Mouse (Mus musculus) embryonic facial prominence, embryonic 12.5 days (tissue): ENCODE results near the gene Sfn. TPM values are rescaled to one million over a fixed set of nuclear protein-coding genes. Genes with fewer than 3 reads are reported as not detected.

Experiments
- ATAC-seq: fragments of 200-750 bp; cut with Nextera tagmentation; 2 replicates; pipeline ENCODE4 v1.8.0; 2017; ENCODE audit not compliant: insufficient number of reproducible peaks, insufficient read depth, low FRiP score, low TSS enrichment
- H3K27ac ChIP-seq: fragments of 300-500 bp; sonication (generic); 2 replicates; pipeline ENCODE4 v1.5.1; 2016; ENCODE audit warnings: mild to moderate bottlenecking
- H3K27me3 ChIP-seq: fragments of 300-500 bp; sonication (generic); 2 replicates; pipeline ENCODE4 v1.6.1; 2016; ENCODE audit warnings: mild to moderate bottlenecking, moderate library complexity
- H3K36me3 ChIP-seq: fragments of 300-500 bp; sonication (generic); 2 replicates; pipeline ENCODE4 v1.6.1; 2016; ENCODE audit warnings: mild to moderate bottlenecking
- H3K4me1 ChIP-seq: fragments of 300-500 bp; sonication (generic); 2 replicates; pipeline ENCODE4 v1.6.1; 2016
- H3K4me2 ChIP-seq: fragments of 300-500 bp; sonication (generic); replicated peaks from 2 replicates; pipeline ENCODE4 v1.6.1; 2016; ENCODE audit warnings: mild to moderate bottlenecking, moderate library complexity
- H3K4me3 ChIP-seq: fragments of 300-500 bp; sonication (generic); 2 replicates; pipeline ENCODE4 v1.5.1; 2016; ENCODE audit warnings: mild to moderate bottlenecking
- H3K9ac ChIP-seq: fragments of 300-500 bp; sonication (generic); 2 replicates; pipeline ENCODE4 v1.6.1; 2016; ENCODE audit warnings: mild to moderate bottlenecking, moderate library complexity
- H3K9me3 ChIP-seq: fragments of 300-500 bp; sonication (generic); 2 replicates; pipeline ENCODE4 v1.6.1; 2016; ENCODE audit warnings: mild to moderate bottlenecking, moderate library complexity
- WGBS: fragments of 180-500 bp; shearing (Covaris S2); methylation state at CpG from one replicate; pipeline ENCODE4 v1.1.7; 2016; 5-methylcytosine and 5-hydroxymethylcytosine counted together
- microRNA-seq: library from miRNA; unstranded; fragments of <30 nt; microRNA quantifications from one replicate; pipeline ENCODE4, GENCODE M21; 2017
- polyA plus RNA-seq: library from polyadenylated mRNA; unstranded; fragments of >200 nt; fragmentation: Nextera tagmentation; extraction: Ambion mirVana; gene quantifications from 2 replicates; pipeline ENCODE4 v1.2.1, GENCODE M21; 2016

Gene Sfn
- polyA plus RNA-seq, 1 experiment from 2014 or later: 44.4 TPM

GRCm38 (mm10) chr4:133552768-133553447 lies 49.1 kb downstream of the Sfn start, which contains the start of gene Nr0b2:
Nr0b2 (plus strand) TSS chr4:133553376.
- H3K36me3 ChIP-seq: no peaks in the 10 kb centered on the region
- no peak within 1 kb of the TSS for H3K27ac ChIP-seq
- no peaks in the 10 kb centered on the region for H3K9me3 ChIP-seq
- no peaks in the 10 kb centered on the region for H3K4me1 ChIP-seq
- 69% methylated on average over 10 of the region's 10 CpGs for WGBS
- no peak within 1 kb of the TSS for H3K4me3 ChIP-seq
- no peak within 1 kb of the TSS for H3K9ac ChIP-seq
- H3K27me3 ChIP-seq: peaks cover 14% of the 10 kb centered on the region; the same call in 1 of the 2 replicates
- no peak within 1 kb of the TSS for H3K4me2 ChIP-seq
- no peak for ATAC-seq

- Histone ChIP-seq H3K27me3 (peaks cover 14% of the 10 kb centered on the region; the same call in 1 of the 2 replicates), H3K9me3 (no peaks in the 10 kb centered on the region), H3K36me3 (no peaks in the 10 kb centered on the region), H3K4me2 (no peak overlapping the region), H3K27ac (no peak overlapping the region), H3K4me3 (no peak overlapping the region), H3K9ac (no peak overlapping the region), H3K4me1 (no peaks in the 10 kb centered on the region)
- 87% methylated on average over 1 of the region's 1 CpGs for whole genome bisulfite sequencing
- no peak for ATAC-seq
These were observed 49.9 kb downstream of the Sfn start for GRCm38 (mm10) chr4:133552029-133552428.

Small RNAs within 50 kb of the gene (microRNA-seq; reads per million reads assigned to microRNA genes)
- not detected for gene Gm23158

Other genes starting within 250 kb of the Sfn start
- 17.0 and 18.7 TPM in 2 replicates for gene Wdtc1, start 248.7 kb downstream of the Sfn start, polyA plus RNA-seq
- gene Slc9a1, start 232.5 kb downstream of the Sfn start, polyA plus RNA-seq: 7.6 and 7.9 TPM in 2 replicates
- 1.9 and 2.1 TPM in 2 replicates for gene Tent5b, start 122.0 kb downstream of the Sfn start, polyA plus RNA-seq
- 4.2 and 4.6 TPM in 2 replicates for gene Trnp1, start 103.6 kb downstream of the Sfn start, polyA plus RNA-seq
- 10.3 and 12.2 TPM in 2 replicates for gene Kdf1, start 83.2 kb downstream of the Sfn start, polyA plus RNA-seq
- gene Nudc, start 56.2 kb downstream of the Sfn start, polyA plus RNA-seq: 348 and 369 TPM in 2 replicates
- not detected in 2 replicates for gene Nr0b2, start 48.8 kb downstream of the Sfn start, polyA plus RNA-seq
- 11.9 and 13.1 TPM in 2 replicates for gene Gpatch3, start 27.4 kb downstream of the Sfn start, polyA plus RNA-seq
- gene Gpn2, start 17.8 kb downstream of the Sfn start, polyA plus RNA-seq: 20.0 and 23.6 TPM in 2 replicates
- 4.5 and 6.2 TPM in 2 replicates for gene Zdhhc18, start 48.0 kb upstream of the Sfn start, polyA plus RNA-seq
- 19.7 and 20.4 TPM in 2 replicates for gene Pigv, start 70.5 kb upstream of the Sfn start, polyA plus RNA-seq
- gene Arid1a, start 154.6 kb upstream of the Sfn start, polyA plus RNA-seq: 37.5 and 40.1 TPM in 2 replicates